Mouse (Mus musculus): Measurements from ENCODE around the gene Rab12.

DNA sequence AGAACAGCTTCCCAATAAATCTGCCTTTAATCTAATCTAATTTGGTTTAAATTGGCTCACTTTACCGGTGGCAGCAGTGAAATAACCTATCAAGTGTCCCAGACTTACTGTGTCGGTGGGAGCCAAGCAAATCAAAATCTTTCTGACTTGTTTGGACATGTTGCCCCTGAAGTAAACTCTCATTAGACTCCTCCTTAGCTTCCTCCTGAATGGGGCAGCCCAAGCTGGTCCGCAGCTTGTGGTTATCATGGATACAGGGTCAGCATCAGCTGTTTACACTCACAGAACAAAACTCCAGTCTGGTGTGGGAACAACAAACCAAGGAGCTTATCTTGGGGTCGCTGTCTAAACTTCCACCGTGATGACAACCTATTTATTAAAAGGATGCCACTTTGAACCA, 47.8 kb downstream of the Rab12 start:
- TF ChIP-seq MAX (IDR thresholded peaks at IDR 0.05; ENCODE audit: low read depth) (no peak), USF1 (IDR thresholded peaks at IDR 0.05; ENCODE audit: low read depth) (no peak), POLR2AphosphoS2 (IDR thresholded peaks at IDR 0.05; ENCODE audit: insufficient read length, low read depth) (no peak), POLR2A (IDR thresholded peaks at IDR 0.05; ENCODE audit: insufficient read length, low read depth) (no peak), E2F4 (IDR thresholded peaks at IDR 0.05; ENCODE audit: insufficient read depth) (no peak), MYOG (IDR thresholded peaks at IDR 0.05; ENCODE audit: control insufficient read depth in 1 of 3, insufficient read depth in 1 of 3, insufficient read length in 2 of 3, low read depth in 2 of 3) (no peak), TCF12 (IDR thresholded peaks at IDR 0.05; ENCODE audit: insufficient read depth, poor library complexity, severe bottlenecking) (no peak), MYOD1 (IDR thresholded peaks at IDR 0.05; ENCODE audit: control insufficient read depth in 1 of 3, insufficient read length in 2 of 3, low read depth in 2 of 3) (no peak)

All from myocyte (in vitro differentiated cells).